Mouse (Mus musculus) bone marrow macrophage, adult 2 months (primary cell): Measurements from ENCODE around the gene Vsx2.

Experiments used
- CTCF ChIP-seq: IDR thresholded peaks from 2 replicates; pipeline ENCODE4 v1.5.1; 2012; ENCODE audit warnings: low read depth, mild to moderate bottlenecking, low read length, moderate library complexity
- POLR2A ChIP-seq: IDR thresholded peaks from 2 replicates; pipeline ENCODE4 v1.6.1; 2012; ENCODE audit warnings: mild to moderate bottlenecking, low read depth, low read length, borderline replicate concordance

GRCm38 (mm10) chr12:84569976-84570693 is 573 bp downstream of the Vsx2 start:
- TF ChIP-seq CTCF (no peak), POLR2A (no peak)
